ENCODE assay signal across 34 mouse cellular contexts in the genomic region with DNA sequence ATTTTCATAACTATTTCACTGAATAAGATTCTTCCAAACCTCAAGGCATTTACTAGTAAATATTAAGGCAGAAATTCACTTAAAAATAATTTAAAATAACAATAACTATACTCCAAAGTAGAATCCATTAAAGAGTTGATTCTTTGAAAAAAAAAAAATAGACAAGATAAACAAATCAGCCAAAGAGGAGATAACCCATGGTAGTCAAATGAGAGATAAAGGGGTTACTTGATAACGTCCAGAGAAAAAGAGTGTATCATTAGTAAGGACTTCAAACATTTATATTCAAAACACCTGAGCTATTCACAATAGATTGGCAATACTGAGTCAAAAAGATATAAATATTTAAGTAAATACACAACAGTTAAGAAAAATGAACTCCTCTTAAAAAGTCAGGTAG.
"Had no signal": no experiment of that assay in that cellular context is flagged by ENCODE, and none has a peak within 500 bp of the region (broad histone marks: within the 10 kb centered on the region; RNA-seq: fewer than 3 reads in every experiment).

No protein-coding gene starts in this region.

- H3K9ac ChIP-seq: heart, embryonic 12.5 days; heart, embryonic 13.5 days; heart, embryonic 15.5 days; hindbrain, embryonic 12.5 days; hindbrain, embryonic 13.5 days; hindbrain, embryonic 14.5 days; hindbrain, embryonic 15.5 days; intestine, embryonic 15.5 days; kidney, embryonic 15.5 days had no signal

- H3K27ac ChIP-seq: heart, embryonic 13.5 days; heart, embryonic 15.5 days; hindbrain, embryonic 10.5 days; hindbrain, embryonic 12.5 days; hindbrain, embryonic 13.5 days; hindbrain, embryonic 14.5 days; hindbrain, embryonic 15.5 days; hindbrain, postnatal 0 days; intestine, embryonic 15.5 days; kidney, embryonic 15.5 days; kidney, postnatal 0 days; layer of hippocampus, adult 2 months; left cerebral cortex, adult 2 months had no signal

- H3K4me3 ChIP-seq: heart, embryonic 12.5 days; heart, embryonic 13.5 days; heart, embryonic 15.5 days; hindbrain, embryonic 10.5 days; hindbrain, embryonic 12.5 days; hindbrain, embryonic 13.5 days; hindbrain, embryonic 15.5 days; intestine, embryonic 15.5 days; kidney, embryonic 15.5 days; layer of hippocampus, adult 2 months; left cerebral cortex, adult 2 months had no signal

- H3K36me3 ChIP-seq: heart, embryonic 12.5 days; heart, embryonic 13.5 days; heart, embryonic 15.5 days; hindbrain, embryonic 10.5 days; hindbrain, embryonic 12.5 days; hindbrain, embryonic 13.5 days; hindbrain, embryonic 15.5 days; intestine, embryonic 15.5 days; kidney, embryonic 15.5 days had no signal

- DNase-seq: heart, postnatal 10 days; heart, postnatal 14 days; heart, postnatal 36 days; heart, postnatal 4 days; kidney, adult 11 months; kidney, adult 18-20 months; kidney, adult 2 months; kidney, adult 8-10 months; kidney, adult 9 months; kidney, postnatal 10 days; kidney, postnatal 14 days; kidney, postnatal 25 days; kidney, postnatal 36 days; kidney, postnatal 4 days; layer of hippocampus, adult 9-11 months; layer of hippocampus, postnatal 36 days had no signal

- H3K4me1 ChIP-seq: heart, embryonic 12.5 days; heart, embryonic 13.5 days; heart, embryonic 15.5 days; hindbrain, embryonic 10.5 days; hindbrain, embryonic 12.5 days; hindbrain, embryonic 13.5 days; hindbrain, embryonic 15.5 days; intestine, embryonic 15.5 days; kidney, embryonic 15.5 days had no signal

- H3K27me3 ChIP-seq: heart, embryonic 12.5 days; heart, embryonic 13.5 days; heart, embryonic 15.5 days; hindbrain, embryonic 12.5 days; hindbrain, embryonic 13.5 days; hindbrain, embryonic 15.5 days; intestine, embryonic 15.5 days; kidney, embryonic 15.5 days had no signal

- H3K9me3 ChIP-seq: heart, embryonic 12.5 days; heart, embryonic 13.5 days; heart, embryonic 15.5 days; hindbrain, embryonic 10.5 days; hindbrain, embryonic 12.5 days; hindbrain, embryonic 13.5 days; hindbrain, embryonic 15.5 days; intestine, embryonic 15.5 days; kidney, embryonic 15.5 days had no signal

- ATAC-seq: hindbrain, embryonic 16.5 days; hindbrain, postnatal 0 days; inflammation-experienced regulatory T-cells, adult 6 months; intestine, embryonic 15.5 days; intestine, embryonic 16.5 days; intestine, postnatal 0 days had no signal
